Mouse (Mus musculus): Measurements from ENCODE around the gene Rad54l. TPM values are rescaled to one million over a fixed set of nuclear protein-coding genes. Genes with fewer than 3 reads are reported as not detected.

The Rad54l gene
- polyA plus RNA-seq, 1 experiment from 2014 or later: 23.6 TPM

DNA sequence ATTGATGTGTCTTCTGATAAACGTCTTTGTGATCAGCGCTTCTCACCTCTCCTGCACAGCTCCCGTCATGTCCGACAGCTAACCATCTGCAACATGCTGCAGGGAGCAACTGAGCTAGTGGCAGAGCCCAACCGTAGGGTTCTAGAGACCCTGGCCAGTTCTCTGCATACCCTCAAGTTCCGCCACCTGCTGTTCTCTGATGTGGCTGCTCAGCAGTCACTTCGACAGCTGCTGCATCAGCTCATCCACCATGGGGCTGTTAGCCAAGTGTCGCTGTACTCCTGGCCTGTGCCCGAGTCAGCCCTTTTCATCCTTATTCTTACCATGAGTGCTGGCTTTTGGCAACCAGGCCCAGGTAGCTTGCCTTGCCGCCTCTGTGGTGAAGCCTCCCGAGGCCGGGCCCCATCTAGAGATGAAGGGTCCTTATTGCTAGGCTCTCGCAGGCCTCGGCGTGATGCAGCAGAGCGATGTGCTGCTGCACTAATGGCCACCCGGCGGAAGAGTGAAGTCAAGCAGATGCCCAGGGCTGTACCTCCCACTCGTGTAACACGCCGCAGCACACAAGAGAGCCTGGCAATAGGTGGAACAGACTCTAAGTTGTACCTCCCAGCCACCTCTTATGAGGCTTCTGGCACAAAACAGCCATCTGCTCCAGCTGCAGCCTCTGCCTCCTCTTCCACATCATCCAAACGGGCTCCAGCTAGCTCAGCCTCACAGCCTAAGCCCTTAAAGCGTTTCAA is 34.8 kb downstream of the Rad54l start:
- Histone ChIP-seq H3K27me3 (no peaks in the 10 kb centered on the region), H3K4me3 (replicated peaks) (no peak overlapping the region), H3K36me3 (peaks cover 92% of the 10 kb centered on the region), H3K27ac (replicated peaks) (no peak overlapping the region), H3K4me1 (no peaks in the 10 kb centered on the region), H3K9me3 (replicated peaks) (no peaks in the 10 kb centered on the region), H3K4me2 (replicated peaks) (no peak overlapping the region), H3K9ac (no peak overlapping the region)
- 87% methylated on average over 23 of the region's 23 CpGs for WGBS
- ATAC-seq (ENCODE audit: insufficient number of reproducible peaks, low FRiP score, low TSS enrichment, low read depth): no peak

DNA sequence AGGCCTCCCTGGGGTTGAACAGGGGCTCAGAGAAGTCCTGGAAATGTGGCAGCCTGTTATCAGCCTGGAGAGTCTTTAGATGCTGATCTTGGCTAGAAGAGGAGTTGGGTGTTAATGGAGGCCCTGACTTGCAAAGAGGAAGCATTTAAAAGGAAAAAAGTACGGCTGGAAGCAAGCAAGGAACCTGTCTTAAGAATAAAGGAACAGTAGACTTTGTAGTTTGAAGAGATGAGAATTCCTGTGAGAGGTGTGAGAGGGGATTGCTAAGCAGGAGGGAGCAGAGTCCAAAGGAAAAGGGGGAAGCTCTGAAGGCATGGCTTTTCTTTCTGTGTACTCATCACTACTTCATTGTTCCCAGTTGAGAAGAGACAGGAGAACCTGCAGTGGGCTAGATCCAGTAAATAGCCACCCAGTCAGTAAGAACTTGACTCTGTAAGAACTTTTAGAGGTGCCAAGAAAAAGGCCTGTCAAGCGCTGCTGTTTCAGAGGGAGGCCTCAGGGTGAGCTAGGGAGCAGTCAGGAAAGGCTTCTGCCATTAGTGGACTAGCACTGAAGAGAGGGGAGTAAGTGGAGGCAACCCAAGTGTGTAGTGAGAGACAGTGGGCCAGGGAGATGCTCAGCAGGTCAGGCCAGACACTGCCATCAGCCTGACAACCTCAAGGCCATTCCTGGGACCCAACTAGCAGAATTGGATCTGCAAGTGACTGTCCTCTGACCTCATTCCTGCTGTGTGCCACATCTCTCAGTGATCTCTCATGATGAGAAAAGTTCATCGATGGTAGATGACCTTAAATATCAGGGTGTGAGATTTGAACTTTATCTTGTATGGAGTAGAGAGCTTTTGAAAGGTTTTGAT is 46.0 kb downstream of the Rad54l start:
- Histone ChIP-seq H3K27ac (replicated peaks) (peak overlapping the region; percentile 98), H3K9me3 (replicated peaks) (no peaks in the 10 kb centered on the region), H3K4me2 (replicated peaks) (peak overlapping the region; percentile 73), H3K4me1 (peaks cover 28% of the 10 kb centered on the region), H3K27me3 (no peaks in the 10 kb centered on the region), H3K4me3 (replicated peaks) (peak overlapping the region; percentile 97), H3K36me3 (peaks cover 20% of the 10 kb centered on the region), H3K9ac (peak overlapping the region; percentile 100)
- ATAC-seq (ENCODE audit: insufficient number of reproducible peaks, low FRiP score, low TSS enrichment, low read depth): no peak
- WGBS: 54% methylated on average over 3 of the region's 3 CpGs

DNA sequence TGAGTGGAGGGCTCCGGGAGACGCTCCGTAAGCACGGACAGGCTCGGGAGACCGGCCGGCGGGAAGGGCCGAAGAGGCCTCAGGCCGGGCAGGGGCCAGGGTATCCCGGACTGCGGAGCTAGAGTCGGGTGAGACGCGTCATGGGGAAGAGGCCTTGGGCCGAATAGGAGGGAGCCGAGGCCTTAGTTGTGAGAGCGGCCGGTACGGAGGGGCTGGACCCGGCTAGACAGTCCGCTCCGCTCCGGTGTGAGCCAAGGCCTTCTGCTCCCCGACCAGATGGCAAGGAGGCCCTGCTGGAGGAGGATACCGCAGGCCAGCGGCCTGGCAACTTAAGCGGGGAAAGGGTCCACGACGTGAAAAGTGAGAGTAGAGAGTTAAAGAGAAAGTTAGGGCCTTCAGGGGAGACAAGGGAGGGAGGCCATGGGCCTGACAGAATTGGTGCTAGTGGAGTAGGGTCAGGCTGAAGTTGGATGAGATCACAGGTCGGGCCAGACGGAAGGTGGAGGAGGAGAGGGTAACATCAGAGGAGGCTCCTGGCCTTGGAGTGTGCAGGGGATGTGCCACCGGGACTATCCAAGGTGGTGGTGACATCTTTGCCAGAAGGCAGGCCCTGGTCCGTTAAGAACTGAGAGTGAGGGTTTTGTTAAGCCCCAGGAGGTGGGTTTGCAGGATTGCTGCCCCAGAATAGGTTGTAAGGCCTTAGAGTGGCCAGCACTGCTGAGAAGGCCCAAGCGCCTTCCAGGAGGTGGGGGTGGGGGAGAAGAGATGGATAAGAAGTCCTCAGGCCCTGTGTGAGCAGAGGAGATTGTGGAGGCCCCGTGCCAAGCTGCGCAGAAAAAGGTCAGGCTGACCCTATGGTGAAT is 46.9 kb downstream of the Rad54l start:
- Histone ChIP-seq H3K27me3 (no peaks in the 10 kb centered on the region), H3K4me3 (replicated peaks) (peak overlapping the region; percentile 97), H3K36me3 (peaks cover 14% of the 10 kb centered on the region), H3K9ac (peak overlapping the region; percentile 100), H3K9me3 (replicated peaks) (no peaks in the 10 kb centered on the region), H3K4me2 (replicated peaks) (peak overlapping the region; percentile 73), H3K27ac (replicated peaks) (peak overlapping the region; percentile 98), H3K4me1 (peaks cover 28% of the 10 kb centered on the region)
- WGBS: 2% methylated on average over 37 of the region's 37 CpGs
- ATAC-seq (ENCODE audit: insufficient number of reproducible peaks, low FRiP score, low TSS enrichment, low read depth): peak; percentile 11; the same call in 1 of the 2 replicates

DNA sequence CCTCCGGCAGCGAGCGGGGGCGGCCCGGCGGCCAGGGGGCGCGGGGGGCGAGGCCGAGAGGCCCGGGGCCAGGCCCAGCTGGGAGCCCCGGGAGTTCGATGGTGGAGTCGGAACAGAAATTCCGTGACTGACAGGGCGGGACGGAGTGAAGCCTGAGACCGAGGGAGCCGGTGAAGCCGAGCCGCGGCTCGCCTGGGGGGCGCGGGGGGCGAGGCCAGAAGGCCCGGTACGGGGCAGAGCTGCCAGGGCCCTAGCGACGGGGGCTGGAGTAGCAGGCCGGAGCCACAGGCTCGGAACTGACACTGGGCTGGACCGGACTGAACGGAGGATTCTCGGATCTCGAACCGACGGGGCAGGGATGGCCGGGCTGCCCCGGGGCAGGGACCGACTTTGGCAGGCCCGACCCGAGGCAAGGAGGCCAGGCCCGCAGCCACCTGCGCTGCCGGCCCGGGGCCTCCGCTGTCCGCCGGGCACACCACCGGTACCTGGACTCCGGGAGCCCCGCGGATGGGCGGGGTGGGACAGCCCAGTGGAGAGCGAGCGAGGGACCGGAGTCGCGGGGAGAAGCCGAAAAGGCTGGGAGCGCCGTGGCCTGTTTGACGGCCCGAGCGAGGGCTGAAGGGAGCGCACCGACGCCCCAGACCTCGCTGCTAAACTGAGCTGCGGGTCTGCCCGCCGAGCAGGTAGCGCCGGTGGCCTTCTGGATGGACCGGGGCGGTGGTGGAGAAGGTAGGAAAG is 47.7 kb downstream of the Rad54l start:
- Histone ChIP-seq H3K4me3 (replicated peaks) (peak overlapping the region; percentile 97), H3K4me2 (replicated peaks) (peak overlapping the region; percentile 73), H3K36me3 (peaks cover 6% of the 10 kb centered on the region), H3K9ac (peak overlapping the region; percentile 100), H3K27me3 (no peaks in the 10 kb centered on the region), H3K9me3 (replicated peaks) (no peaks in the 10 kb centered on the region), H3K27ac (replicated peaks) (peak overlapping the region; percentile 98), H3K4me1 (peaks cover 28% of the 10 kb centered on the region)
- 1% methylated on average over 77 of the region's 77 CpGs for WGBS
- ATAC-seq (ENCODE audit: insufficient number of reproducible peaks, low FRiP score, low TSS enrichment, low read depth): peak; percentile 68

DNA sequence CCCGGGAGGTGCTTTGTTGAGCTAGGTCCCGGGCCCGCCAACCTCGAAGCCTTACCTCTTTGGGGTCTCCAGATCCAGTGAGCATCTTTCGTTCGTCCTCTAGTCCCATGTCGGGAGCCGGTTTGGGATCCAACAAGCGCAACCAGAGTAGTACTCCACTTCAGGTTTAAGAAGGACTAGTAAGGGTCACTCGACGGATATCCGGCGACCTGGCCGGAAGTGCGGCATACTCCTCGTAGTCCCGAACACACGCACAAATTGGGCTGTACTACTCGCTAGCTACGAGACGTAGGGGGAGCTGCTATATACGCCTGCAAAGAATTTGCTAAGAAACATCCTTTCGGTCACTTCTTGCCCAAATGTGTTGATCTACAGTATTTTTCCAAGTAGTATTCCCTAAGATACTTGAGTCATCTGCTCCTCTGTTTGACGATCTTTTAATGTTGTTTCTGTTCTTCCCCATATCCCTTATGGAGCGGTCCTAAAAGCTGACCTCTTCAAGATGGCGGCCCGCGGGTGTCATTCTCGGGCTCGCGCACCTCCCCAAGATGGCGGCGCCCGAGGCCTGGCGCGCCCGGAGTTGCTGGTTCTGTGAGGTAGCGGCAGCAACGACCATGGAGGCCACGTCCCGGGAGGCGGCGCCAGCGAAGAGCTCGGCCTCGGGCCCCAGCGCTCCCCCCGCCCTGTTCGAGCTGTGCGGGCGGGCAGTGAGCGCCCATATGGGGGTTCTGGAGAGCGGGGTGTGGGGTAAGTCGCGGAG is 48.4 kb downstream of the Rad54l start, which contains the start of the genes Uqcrh and Lrrc41:
Gene Uqcrh (minus strand): TSS at position 211 of the 760 bp plus-strand sequence.
Gene Lrrc41 (plus strand): TSS at position 409 of the 760 bp plus-strand sequence.
- Histone ChIP-seq H3K4me2 (replicated peaks) (peak within 1 kb of the TSS; percentile 73), H3K27ac (replicated peaks) (peak within 1 kb of the TSS; percentile 98), H3K9me3 (replicated peaks) (no peaks in the 10 kb centered on the region), H3K9ac (peak within 1 kb of the TSS; percentile 100), H3K4me1 (peaks cover 28% of the 10 kb centered on the region), H3K27me3 (no peaks in the 10 kb centered on the region), H3K36me3 (peaks cover 5% of the 10 kb centered on the region; the same call in 1 of the 2 replicates), H3K4me3 (replicated peaks) (peak within 1 kb of the TSS; percentile 97)
- peak; percentile 96 for ATAC-seq (ENCODE audit: insufficient number of reproducible peaks, low FRiP score, low TSS enrichment, low read depth)
- under 1% methylated on average over 55 of the region's 55 CpGs for WGBS

DNA sequence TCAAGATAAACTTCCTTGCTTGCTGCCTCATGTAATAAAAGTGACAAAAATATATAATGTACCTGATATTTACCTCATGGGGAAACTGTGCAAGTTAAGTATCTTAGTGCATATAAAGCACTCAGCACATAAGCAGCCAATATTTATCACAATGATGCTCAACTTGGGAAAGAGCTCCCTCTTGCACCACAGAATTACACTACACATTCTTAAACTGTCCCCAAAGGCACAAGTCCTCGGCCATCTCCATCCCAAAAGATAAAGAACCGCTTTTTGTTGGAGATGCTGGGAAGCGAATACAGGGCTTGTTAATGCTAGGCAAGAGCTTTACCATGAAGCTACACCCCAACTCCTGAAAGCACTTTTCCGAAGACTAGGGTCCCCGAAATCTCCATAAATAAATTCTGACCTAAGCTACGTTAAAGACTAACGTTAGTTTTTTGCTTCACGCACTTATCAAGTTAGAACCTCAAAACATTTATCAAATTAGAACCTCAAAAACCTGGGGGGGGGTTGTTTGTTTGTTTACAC is 49.3 kb downstream of the Rad54l start:
- H3K9me3 ChIP-seq (replicated peaks): no peaks in the 10 kb centered on the region
- ATAC-seq (ENCODE audit: insufficient number of reproducible peaks, low FRiP score, low TSS enrichment, low read depth): no peak
- H3K36me3 ChIP-seq: peaks cover 13% of the 10 kb centered on the region; the same call in 1 of the 2 replicates
- peak overlapping the region; percentile 97 for H3K4me3 ChIP-seq (replicated peaks)
- peaks cover 28% of the 10 kb centered on the region for H3K4me1 ChIP-seq
- 3% methylated on average over 8 of the region's 8 CpGs for WGBS
- H3K27me3 ChIP-seq: no peaks in the 10 kb centered on the region
- H3K27ac ChIP-seq (replicated peaks): peak overlapping the region; percentile 98
- peak overlapping the region; percentile 73 for H3K4me2 ChIP-seq (replicated peaks)
- peak overlapping the region; percentile 100 for H3K9ac ChIP-seq

DNA sequence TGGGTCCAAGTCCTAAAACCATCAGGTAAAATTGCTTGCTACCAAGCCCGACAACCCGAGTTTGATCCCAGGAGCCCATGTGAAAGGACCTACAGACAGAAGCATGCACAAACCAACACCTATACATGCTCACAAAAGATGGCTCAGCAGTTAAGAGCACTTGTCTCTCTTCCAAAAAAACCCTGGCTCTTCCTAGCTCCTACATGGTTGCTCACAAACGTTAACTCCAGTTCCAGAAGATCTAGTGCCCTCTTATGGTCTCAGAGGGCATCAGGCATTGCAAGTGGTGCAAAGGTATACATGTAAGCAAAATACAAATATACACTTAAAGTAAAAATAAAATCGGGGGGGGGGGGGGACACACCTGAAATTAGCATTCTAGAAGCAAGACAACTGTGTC is 50.3 kb downstream of the Rad54l start:
- Histone ChIP-seq H3K27me3 (no peaks in the 10 kb centered on the region), H3K9me3 (replicated peaks) (no peaks in the 10 kb centered on the region), H3K4me2 (replicated peaks) (no peak overlapping the region), H3K4me1 (peaks cover 28% of the 10 kb centered on the region), H3K9ac (no peak overlapping the region), H3K27ac (replicated peaks) (no peak overlapping the region), H3K36me3 (peaks cover 24% of the 10 kb centered on the region), H3K4me3 (replicated peaks) (0 out of 2 replicates have a peak overlapping the region, but pooled peaks have one; percentile 7)
- no peak for ATAC-seq (ENCODE audit: insufficient number of reproducible peaks, low FRiP score, low TSS enrichment, low read depth)
- 50% methylated on average over 4 of the region's 4 CpGs for WGBS

DNA sequence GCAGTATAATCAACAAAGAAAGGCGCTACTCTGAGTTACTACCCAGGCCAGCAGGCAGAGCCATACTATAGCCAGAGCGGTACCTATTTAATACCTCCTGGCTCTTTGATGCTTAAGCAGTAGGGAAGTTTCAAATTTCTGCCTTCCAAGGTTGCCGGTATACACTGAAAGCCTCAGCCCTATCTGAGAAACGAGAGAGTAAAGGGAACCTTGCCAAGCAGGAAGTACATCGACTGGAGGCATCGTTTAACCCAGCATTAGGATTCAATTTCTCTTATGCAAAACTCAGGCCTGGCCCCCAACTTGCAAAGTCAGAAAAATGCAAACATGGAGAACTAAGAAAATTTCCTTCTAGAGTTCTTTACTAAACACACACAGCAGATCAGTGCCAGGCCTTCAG is 53.4 kb downstream of the Rad54l start:
- no peak for ATAC-seq (ENCODE audit: insufficient number of reproducible peaks, low FRiP score, low TSS enrichment, low read depth)
- H3K4me2 ChIP-seq (replicated peaks): no peak overlapping the region
- H3K9me3 ChIP-seq (replicated peaks): no peaks in the 10 kb centered on the region
- H3K9ac ChIP-seq: no peak overlapping the region
- H3K27ac ChIP-seq (replicated peaks): no peak overlapping the region
- no peaks in the 10 kb centered on the region for H3K27me3 ChIP-seq
- 66% methylated on average over 6 of the region's 6 CpGs for WGBS
- no peak overlapping the region for H3K4me3 ChIP-seq (replicated peaks)
- H3K36me3 ChIP-seq: peaks cover 42% of the 10 kb centered on the region
- peaks cover 13% of the 10 kb centered on the region for H3K4me1 ChIP-seq

DNA sequence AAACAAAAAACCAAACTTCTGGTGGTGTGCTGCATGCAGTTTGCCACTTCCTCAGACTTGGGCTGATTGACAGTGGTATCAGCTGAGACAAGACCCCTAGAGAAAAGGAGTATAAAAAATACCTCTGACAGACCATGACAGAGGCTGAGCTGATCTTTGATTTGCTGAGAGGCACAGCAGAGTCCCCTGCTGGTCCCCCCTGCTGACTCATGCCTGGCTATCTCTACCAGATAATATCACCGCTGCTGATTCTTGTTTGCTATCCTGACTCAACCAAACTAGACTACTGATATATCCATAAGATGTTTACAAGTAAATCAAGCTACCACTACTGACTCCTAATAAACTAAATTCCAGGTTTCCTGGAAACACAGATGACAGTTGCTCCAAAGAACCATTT is 59.6 kb downstream of the Rad54l start:
- Histone ChIP-seq H3K4me3 (replicated peaks) (no peak overlapping the region), H3K36me3 (peaks cover 26% of the 10 kb centered on the region), H3K9me3 (replicated peaks) (no peaks in the 10 kb centered on the region), H3K27me3 (no peaks in the 10 kb centered on the region), H3K4me1 (no peaks in the 10 kb centered on the region), H3K27ac (replicated peaks) (no peak overlapping the region), H3K4me2 (replicated peaks) (no peak overlapping the region), H3K9ac (no peak overlapping the region)
- WGBS: 50% methylated on average over 1 of the region's 1 CpGs
- ATAC-seq (ENCODE audit: insufficient number of reproducible peaks, low FRiP score, low TSS enrichment, low read depth): no peak
